Mouse (Mus musculus): ENCODE measurements around the gene Sh3tc1. TPM values are rescaled to one million over a fixed set of nuclear protein-coding genes. Genes with fewer than 3 reads are reported as not detected.

Gene Sh3tc1
- polyA plus RNA-seq, 1 experiment from 2014 or later: 7.3 TPM

DNA sequence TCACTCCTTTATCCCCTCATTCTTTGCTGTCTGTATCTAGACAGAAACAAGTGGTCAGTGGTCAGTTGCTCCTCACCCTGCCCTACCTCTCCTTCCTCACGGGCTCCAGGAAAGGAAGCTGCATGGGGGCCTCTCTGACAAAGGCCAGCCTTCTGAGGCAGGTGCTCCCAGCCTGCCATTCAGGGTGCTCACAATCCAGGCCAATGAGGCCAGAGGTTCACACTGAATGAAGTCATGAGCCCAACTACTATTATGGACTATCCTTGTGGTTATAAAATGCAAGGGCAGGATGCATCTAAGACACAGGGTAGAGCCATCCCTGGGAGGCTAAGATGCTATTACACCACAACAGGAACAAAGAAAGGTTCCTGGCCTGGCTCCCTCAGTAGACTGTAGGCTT is 9.2 kb downstream of the Sh3tc1 start:
- Histone ChIP-seq H3K27me3 (no peaks in the 10 kb centered on the region), H3K36me3 (no peaks in the 10 kb centered on the region), H3K4me3 (no peak overlapping the region), H3K27ac (no peak overlapping the region), H3K4me1 (peaks cover 4% of the 10 kb centered on the region; the same call in 1 of the 2 replicates), H3K9me3 (no peaks in the 10 kb centered on the region), H3K4me2 (no peak overlapping the region), H3K9ac (no peak overlapping the region)
- WGBS: 89% methylated on average over 1 of the region's 1 CpGs
- ATAC-seq (ENCODE audit: insufficient number of reproducible peaks, low FRiP score, low TSS enrichment, low read depth): no peak

DNA sequence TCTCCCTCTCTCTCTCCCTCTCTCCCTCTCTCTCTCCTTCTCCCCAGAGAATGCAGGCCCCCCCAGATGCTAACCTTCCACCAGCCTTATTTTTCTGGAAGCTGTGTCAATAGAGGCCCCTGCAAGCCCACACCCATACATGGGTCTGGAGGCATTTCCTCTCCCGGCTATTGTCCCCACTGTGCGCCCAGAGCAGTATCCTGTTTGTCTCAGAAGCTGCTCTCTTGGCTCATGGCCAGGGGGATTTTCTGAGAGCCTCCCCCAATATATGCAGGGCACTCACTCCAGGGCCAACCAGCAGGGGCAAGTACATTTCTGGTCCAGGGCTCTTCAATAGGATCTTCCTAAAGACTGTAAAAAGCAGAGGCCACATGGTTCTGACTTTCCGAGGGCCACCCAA is 9.9 kb downstream of the Sh3tc1 start:
- 0 out of 2 replicates have a peak, but pooled peaks have one; percentile 12 for ATAC-seq (ENCODE audit: insufficient number of reproducible peaks, low FRiP score, low TSS enrichment, low read depth)
- Histone ChIP-seq H3K4me2 (no peak overlapping the region), H3K36me3 (no peaks in the 10 kb centered on the region), H3K4me1 (peaks cover 4% of the 10 kb centered on the region; the same call in 1 of the 2 replicates), H3K27ac (peak overlapping the region; percentile 67), H3K9ac (no peak overlapping the region), H3K4me3 (no peak overlapping the region), H3K27me3 (no peaks in the 10 kb centered on the region), H3K9me3 (no peaks in the 10 kb centered on the region)
- 84% methylated on average over 3 of the region's 3 CpGs for WGBS

DNA sequence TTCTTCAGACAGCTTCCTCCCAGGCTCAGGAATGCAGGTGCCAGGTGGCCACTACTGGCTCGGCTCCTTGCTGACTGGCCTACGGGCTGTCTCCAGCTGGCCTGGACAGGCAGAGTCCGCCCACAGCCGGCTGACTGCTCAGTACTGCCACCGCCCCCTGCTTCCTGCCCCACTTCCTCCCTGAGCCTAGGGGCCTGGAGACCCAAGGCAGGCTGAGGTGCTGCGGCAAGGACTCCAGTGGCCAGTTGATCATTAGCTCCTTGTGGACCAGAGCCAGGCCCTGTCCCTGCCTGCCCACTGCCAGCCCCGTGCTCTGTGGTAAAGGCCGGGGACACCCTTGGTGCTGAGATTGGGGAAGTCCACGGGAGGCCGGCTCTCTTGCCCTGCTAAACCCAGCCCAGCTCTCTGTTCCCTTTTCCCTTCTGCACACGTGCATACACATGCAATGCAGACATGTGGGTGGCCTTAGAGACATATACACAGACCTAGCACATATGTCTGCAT is 10.8 kb downstream of the Sh3tc1 start:
- no peak overlapping the region for H3K4me2 ChIP-seq

DNA sequence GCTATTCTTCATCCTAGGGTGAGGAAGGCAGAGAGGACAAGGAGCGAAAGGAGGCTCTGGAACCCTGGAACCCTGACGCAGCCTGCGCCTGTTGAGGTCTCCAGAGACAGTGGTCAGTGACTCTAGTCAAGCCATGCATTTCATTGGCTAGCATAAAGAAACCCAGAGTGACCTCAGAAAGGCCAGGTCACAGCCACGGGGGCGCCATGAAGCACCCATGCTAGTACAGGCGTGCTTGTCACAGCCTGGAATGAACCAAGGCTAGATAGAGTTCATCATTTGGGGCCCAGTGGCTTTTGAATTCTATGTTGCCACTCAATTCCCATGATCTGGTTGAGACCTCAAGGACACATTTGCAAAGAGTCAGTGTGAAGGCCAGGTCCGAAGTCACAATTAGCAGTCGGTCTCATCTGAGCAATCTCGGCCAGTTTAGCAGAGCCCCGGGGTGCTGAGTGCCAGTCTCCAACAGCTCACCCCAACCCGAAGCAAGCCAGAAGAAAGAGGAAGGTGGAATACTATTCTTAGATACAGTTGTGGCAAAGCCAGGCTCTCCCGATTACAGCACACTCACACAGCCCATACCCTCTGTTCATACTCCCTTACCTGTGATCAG is 11.3 kb downstream of the Sh3tc1 start:
- H3K9me3 ChIP-seq: no peaks in the 10 kb centered on the region
- H3K36me3 ChIP-seq: no peaks in the 10 kb centered on the region
- WGBS: 77% methylated on average over 12 of the region's 12 CpGs
- no peak overlapping the region for H3K9ac ChIP-seq
- no peak for ATAC-seq (ENCODE audit: insufficient number of reproducible peaks, low FRiP score, low TSS enrichment, low read depth)
- peaks cover 4% of the 10 kb centered on the region; the same call in 1 of the 2 replicates for H3K4me1 ChIP-seq
- 0 out of 2 replicates have a peak overlapping the region, but pooled peaks have one; percentile 10 for H3K4me2 ChIP-seq
- no peaks in the 10 kb centered on the region for H3K27me3 ChIP-seq
- H3K27ac ChIP-seq: no peak overlapping the region
- H3K4me3 ChIP-seq: peak overlapping the region; percentile 10

More for the DNA sequence above, 10.8 kb downstream of the Sh3tc1 start:
- H3K36me3 ChIP-seq: no peaks in the 10 kb centered on the region
- no peaks in the 10 kb centered on the region for H3K9me3 ChIP-seq
- H3K27ac ChIP-seq: peak overlapping the region; percentile 67
- H3K4me3 ChIP-seq: peak overlapping the region; percentile 10; the same call in 1 of the 2 replicates
- H3K9ac ChIP-seq: no peak overlapping the region
- 31% methylated on average over 11 of the region's 11 CpGs for WGBS
- H3K27me3 ChIP-seq: no peaks in the 10 kb centered on the region
- H3K4me1 ChIP-seq: peaks cover 4% of the 10 kb centered on the region; the same call in 1 of the 2 replicates
- peak; percentile 70; the same call in 1 of the 2 replicates for ATAC-seq (ENCODE audit: insufficient number of reproducible peaks, low FRiP score, low TSS enrichment, low read depth)

DNA sequence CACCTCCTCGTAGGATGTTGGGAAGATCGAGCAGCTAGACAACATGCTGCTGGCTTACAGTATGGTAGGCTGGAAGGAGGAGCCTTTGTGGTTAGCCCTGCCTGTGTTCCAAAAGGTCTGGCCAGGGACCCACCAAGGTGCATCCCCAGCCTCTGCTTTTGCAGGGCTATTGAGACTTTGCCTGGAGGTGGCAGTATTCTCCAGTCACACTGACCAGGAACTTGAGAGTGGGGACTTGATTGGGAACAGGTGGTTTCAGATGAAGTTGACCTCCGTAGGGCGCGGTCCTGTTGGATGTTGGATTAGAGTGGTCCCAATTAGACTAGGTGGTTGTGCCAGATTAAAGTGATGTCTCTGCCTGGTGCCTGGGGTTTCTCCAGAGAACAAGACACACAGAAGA is 12.3 kb downstream of the Sh3tc1 start:
- no peak overlapping the region for H3K4me3 ChIP-seq
- H3K27ac ChIP-seq: no peak overlapping the region
- no peaks in the 10 kb centered on the region for H3K9me3 ChIP-seq
- no peak overlapping the region for H3K9ac ChIP-seq
- ATAC-seq (ENCODE audit: insufficient number of reproducible peaks, low FRiP score, low TSS enrichment, low read depth): no peak
- H3K36me3 ChIP-seq: no peaks in the 10 kb centered on the region
- peaks cover 4% of the 10 kb centered on the region; the same call in 1 of the 2 replicates for H3K4me1 ChIP-seq
- H3K4me2 ChIP-seq: no peak overlapping the region
- 79% methylated on average over 5 of the region's 5 CpGs for WGBS
- no peaks in the 10 kb centered on the region for H3K27me3 ChIP-seq

DNA sequence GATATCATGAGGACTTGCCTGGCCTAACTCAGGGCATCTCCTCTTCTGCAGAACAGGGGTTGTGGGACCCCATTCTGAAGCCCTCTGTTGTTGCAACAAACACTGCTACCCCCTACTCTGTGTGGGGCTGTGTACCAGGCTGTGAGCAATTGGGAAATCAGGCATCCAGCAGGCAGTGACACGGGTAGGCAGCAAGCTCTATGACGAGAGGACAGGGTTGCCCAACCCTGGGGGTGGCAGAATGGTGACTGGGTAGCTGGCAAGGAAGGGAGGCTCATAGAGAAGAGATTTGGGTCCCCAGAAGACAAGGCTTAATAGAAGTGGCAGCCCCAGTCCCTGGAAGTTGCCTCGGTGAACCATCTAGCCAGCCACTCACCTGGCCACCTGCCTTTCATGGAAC is 13.9 kb downstream of the Sh3tc1 start:
- peaks cover 4% of the 10 kb centered on the region; the same call in 1 of the 2 replicates for H3K4me1 ChIP-seq
- H3K27ac ChIP-seq: no peak overlapping the region
- no peak for ATAC-seq (ENCODE audit: insufficient number of reproducible peaks, low FRiP score, low TSS enrichment, low read depth)
- H3K9me3 ChIP-seq: no peaks in the 10 kb centered on the region
- H3K4me3 ChIP-seq: no peak overlapping the region
- no peak overlapping the region for H3K9ac ChIP-seq
- H3K27me3 ChIP-seq: no peaks in the 10 kb centered on the region
- H3K36me3 ChIP-seq: no peaks in the 10 kb centered on the region
- 64% methylated on average over 3 of the region's 3 CpGs for WGBS
- H3K4me2 ChIP-seq: no peak overlapping the region

DNA sequence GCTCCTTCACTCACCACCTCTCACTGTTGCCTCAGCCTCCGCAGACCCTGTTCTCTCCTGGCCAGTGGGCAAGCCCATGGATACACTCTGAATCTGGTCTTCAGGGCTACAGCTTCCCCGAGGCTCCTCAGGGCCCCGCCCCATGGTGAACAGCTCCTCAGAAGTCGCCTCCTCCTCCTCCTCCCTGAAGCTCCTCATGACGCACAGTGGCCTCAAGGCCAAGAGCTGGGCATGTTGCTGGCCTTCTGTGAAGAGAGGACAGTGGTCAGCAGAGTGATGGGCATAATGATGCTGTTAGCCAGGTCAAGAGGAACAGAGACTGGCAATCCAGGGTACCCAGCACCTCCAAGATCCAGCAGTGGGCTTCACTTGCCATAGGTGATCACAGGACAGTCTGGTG is 15.9 kb downstream of the Sh3tc1 start:
- Histone ChIP-seq H3K36me3 (no peaks in the 10 kb centered on the region), H3K9ac (no peak overlapping the region), H3K27ac (no peak overlapping the region), H3K9me3 (no peaks in the 10 kb centered on the region), H3K4me1 (peaks cover 2% of the 10 kb centered on the region; the same call in 1 of the 2 replicates), H3K27me3 (no peaks in the 10 kb centered on the region), H3K4me3 (no peak overlapping the region), H3K4me2 (no peak overlapping the region)
- WGBS: 62% methylated on average over 5 of the region's 5 CpGs
- no peak for ATAC-seq (ENCODE audit: insufficient number of reproducible peaks, low FRiP score, low TSS enrichment, low read depth)

DNA sequence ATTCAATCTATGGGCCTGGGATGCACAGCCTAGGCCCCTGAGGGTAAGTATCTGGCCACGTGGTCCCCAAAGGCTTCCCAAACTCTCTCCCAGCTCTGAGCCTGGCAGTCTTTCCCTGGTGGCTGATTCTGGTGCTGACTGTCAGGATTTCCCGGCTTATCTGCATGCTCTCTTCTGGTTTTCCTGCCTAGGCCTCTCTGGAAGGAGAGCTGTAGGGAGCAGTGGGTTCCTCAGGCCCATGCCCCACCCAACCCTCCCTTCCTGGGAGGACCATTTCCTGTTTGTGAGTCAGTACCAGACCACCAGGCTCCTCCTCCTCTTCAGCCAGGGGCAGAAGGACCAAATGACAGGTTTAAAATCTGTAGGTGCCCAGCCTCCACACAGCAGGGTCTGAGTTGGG is 17.1 kb downstream of the Sh3tc1 start:
- Histone ChIP-seq H3K27ac (no peak overlapping the region; the same call in 1 of the 2 replicates), H3K4me3 (no peak overlapping the region), H3K4me1 (no peaks in the 10 kb centered on the region), H3K9ac (no peak overlapping the region), H3K4me2 (no peak overlapping the region), H3K27me3 (no peaks in the 10 kb centered on the region), H3K36me3 (no peaks in the 10 kb centered on the region), H3K9me3 (no peaks in the 10 kb centered on the region)
- WGBS: 27% methylated on average over 2 of the region's 2 CpGs
- ATAC-seq (ENCODE audit: insufficient number of reproducible peaks, low FRiP score, low TSS enrichment, low read depth): no peak

DNA sequence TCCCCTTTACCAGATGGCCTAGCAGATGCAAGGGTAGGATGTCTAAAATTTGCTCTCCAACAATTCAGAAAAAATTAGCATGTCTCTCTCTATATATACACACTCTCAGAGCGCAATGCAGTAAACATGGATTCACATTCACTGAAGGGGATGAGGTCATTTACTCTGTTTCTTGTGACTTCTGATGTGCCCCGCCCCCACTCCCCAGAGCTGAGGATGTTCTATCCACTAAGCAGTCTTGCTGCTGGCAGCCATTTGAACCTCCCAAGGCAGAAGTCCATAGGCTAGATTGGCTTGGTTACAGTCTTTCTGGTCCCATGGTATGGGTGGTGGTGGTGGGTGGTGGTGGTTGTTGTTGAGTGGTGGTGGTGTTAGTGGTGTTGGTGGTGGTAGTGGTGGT is 17.9 kb downstream of the Sh3tc1 start:
- WGBS: 85% methylated on average over 2 of the region's 2 CpGs
- Histone ChIP-seq H3K36me3 (no peaks in the 10 kb centered on the region), H3K4me3 (no peak overlapping the region), H3K9ac (no peak overlapping the region), H3K4me1 (no peaks in the 10 kb centered on the region), H3K27ac (no peak overlapping the region), H3K9me3 (no peaks in the 10 kb centered on the region), H3K4me2 (no peak overlapping the region), H3K27me3 (no peaks in the 10 kb centered on the region)
- no peak for ATAC-seq (ENCODE audit: insufficient number of reproducible peaks, low FRiP score, low TSS enrichment, low read depth)

DNA sequence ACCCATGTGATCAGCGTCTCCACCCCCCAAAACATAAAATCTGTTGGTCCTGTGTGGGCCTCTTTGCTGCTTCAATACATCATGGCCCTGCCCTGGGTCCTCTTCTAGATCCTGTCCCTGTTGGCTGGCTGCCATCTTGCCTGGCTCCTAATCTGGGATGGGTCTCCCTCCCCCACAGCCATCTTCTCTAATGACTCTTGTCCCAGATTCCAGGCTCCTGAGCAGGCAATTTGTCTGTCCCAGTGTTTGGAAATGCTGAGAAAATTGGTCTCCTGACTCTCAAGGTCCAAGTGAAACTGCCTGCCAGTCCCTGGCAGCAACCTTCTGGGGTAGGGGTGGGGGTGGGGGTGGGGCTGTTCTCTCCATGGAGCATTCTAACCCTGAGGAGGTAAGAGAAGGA is 19.9 kb downstream of the Sh3tc1 start:
- no peaks in the 10 kb centered on the region for H3K4me1 ChIP-seq
- no peak overlapping the region for H3K27ac ChIP-seq
- H3K36me3 ChIP-seq: no peaks in the 10 kb centered on the region
- H3K4me2 ChIP-seq: no peak overlapping the region
- no peak for ATAC-seq (ENCODE audit: insufficient number of reproducible peaks, low FRiP score, low TSS enrichment, low read depth)
- no peak overlapping the region for H3K4me3 ChIP-seq
- H3K9me3 ChIP-seq: no peaks in the 10 kb centered on the region
- 84% methylated on average over 1 of the region's 1 CpGs for WGBS
- no peak overlapping the region for H3K9ac ChIP-seq
- no peaks in the 10 kb centered on the region for H3K27me3 ChIP-seq

DNA sequence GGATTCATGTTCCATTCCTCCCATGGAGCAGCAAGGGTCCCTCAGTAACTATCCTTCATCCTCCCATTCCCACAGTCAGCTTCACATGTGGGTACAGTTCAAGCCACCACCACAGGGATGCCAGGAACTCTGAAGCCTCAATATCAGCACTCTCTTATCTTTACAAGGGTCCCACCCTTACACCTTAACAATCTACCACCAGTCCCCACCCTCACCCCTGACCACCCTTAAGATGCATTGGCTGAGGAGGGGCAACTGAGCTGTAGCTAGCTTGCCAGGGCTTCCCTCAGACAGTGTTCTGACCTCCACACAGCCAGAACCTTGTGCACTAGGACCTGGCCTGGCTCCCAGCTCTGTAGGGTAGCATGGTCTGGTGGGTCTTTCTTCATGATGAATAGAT is 20.4 kb downstream of the Sh3tc1 start:
- no peak overlapping the region for H3K9ac ChIP-seq
- H3K4me1 ChIP-seq: no peaks in the 10 kb centered on the region
- H3K4me3 ChIP-seq: no peak overlapping the region
- H3K36me3 ChIP-seq: no peaks in the 10 kb centered on the region
- no peak for ATAC-seq (ENCODE audit: insufficient number of reproducible peaks, low FRiP score, low TSS enrichment, low read depth)
- no peaks in the 10 kb centered on the region for H3K27me3 ChIP-seq
- H3K4me2 ChIP-seq: no peak overlapping the region
- no peaks in the 10 kb centered on the region for H3K9me3 ChIP-seq
- no peak overlapping the region for H3K27ac ChIP-seq

DNA sequence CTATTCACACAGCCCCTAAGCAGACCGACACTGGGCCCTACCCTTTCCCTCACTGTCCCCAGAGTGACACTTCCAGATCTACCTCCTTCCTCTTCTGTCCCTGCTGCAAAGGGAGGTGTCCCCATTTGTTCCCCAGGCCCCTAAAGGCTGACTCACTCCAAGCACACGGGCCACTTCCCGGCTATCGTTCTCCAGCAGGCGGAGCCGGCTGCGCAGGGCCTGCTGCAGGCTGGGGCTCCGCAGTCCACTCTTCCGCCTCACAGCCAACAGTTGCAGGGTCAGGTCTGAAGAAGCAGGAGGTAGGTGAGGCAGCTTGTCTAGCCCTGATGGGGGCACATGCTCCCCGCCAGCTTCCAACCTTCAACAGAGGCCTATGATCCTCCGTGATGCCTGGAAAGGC is 21.0 kb downstream of the Sh3tc1 start:
- 62% methylated on average over 11 of the region's 11 CpGs for WGBS
- ATAC-seq (ENCODE audit: insufficient number of reproducible peaks, low FRiP score, low TSS enrichment, low read depth): no peak
- Histone ChIP-seq H3K4me1 (no peaks in the 10 kb centered on the region), H3K4me2 (no peak overlapping the region), H3K9me3 (no peaks in the 10 kb centered on the region), H3K9ac (no peak overlapping the region), H3K4me3 (no peak overlapping the region), H3K27ac (no peak overlapping the region), H3K27me3 (no peaks in the 10 kb centered on the region), H3K36me3 (no peaks in the 10 kb centered on the region)
